Mouse (Mus musculus) ES-E14 (cell line): ENCODE measurements around the gene Phxr2.

Experiments used
- CHD2 ChIP-seq: IDR thresholded peaks from 2 replicates; pipeline ENCODE4 v1.6.1; 2014; ENCODE audit warnings: mild to moderate bottlenecking, low read depth, low read length, inconsistent platforms
- MAFK ChIP-seq: IDR thresholded peaks from 2 replicates; pipeline ENCODE4 v1.6.1; 2014; ENCODE audit warnings: mild to moderate bottlenecking, low read depth, low read length, inconsistent platforms; ENCODE audit not compliant: insufficient read depth

DNA sequence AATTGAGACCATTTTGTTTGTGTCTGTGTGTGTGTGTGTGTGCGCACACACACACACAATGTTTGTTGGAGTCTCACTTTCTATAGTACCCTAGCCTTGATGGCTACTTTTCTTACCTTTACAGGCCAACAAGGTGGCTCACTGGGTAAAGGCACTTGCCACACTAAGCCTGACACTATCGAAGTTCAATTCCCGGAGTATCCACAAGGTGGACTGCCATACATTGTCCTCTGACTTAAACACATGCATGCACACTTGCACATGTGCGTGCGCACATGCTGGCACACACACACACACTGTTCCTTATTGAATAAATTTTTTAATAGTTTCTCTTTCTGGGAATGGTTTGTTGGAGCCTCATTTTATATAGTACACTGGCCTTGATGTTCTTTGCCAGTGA is 30.7 kb upstream of the Phxr2 start:
- TF ChIP-seq MAFK, result no peak
- TF ChIP-seq CHD2, result no peak
